Comparison of ENCODE assay signal across 8 mouse cellular contexts in the genomic region with DNA sequence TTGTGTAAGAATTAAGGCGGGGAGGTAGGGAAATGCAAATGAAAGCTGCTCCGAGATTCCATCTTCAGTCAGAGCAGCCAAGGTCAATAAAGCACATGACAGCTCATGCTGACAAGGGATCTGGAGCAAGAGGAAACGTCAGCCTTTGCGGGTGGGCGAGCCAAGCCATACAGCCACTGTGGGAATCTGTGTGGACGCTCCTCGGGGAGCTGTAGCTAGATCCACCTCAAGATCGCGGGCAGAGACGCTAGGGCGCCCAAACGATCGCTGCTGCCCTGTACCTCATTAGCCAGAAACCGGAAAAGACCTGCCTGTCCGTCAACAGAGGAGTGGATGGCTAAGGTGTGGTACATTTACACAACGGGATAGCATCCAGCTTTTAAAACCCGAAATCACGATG. TPM values are rescaled to one million over a fixed set of nuclear protein-coding genes. Genes with fewer than 3 reads are reported as not detected.
DNase-seq lines count a peak whose midpoint lies in the region; ATAC-seq and TF ChIP-seq lines count a peak whose summit lies in the region.

No protein-coding gene starts in this region.

- WGBS in lung, embryonic 16.5 days = 3% methylated on average over 18 of the region's 18 CpGs
- WGBS in intestine, postnatal 0 days = 2% methylated on average over 18 of the region's 18 CpGs

- H3K9ac ChIP-seq in lung, embryonic 16.5 days (ENCODE audit: low read length) = peak overlapping the region; percentile 44
- H3K9ac ChIP-seq in intestine, postnatal 0 days (ENCODE audit: low read depth, low read length) = no peak overlapping the region

- H3K27ac ChIP-seq in lung, embryonic 16.5 days (ENCODE audit: low read length) = no peak overlapping the region
- H3K27ac ChIP-seq in intestine, postnatal 0 days (ENCODE audit: low read depth, low read length) = no peak overlapping the region

- H3K4me1 ChIP-seq in lung, embryonic 16.5 days (replicated peaks; ENCODE audit: control insufficient read depth, insufficient read depth, low read length) = peaks cover 14% of the 10 kb centered on the region
- no peaks in the 10 kb centered on the region for H3K4me1 ChIP-seq in intestine, postnatal 0 days (replicated peaks; ENCODE audit: control insufficient read depth, insufficient read depth, low read length)

- no peaks in the 10 kb centered on the region for H3K9me3 ChIP-seq in lung, embryonic 16.5 days (ENCODE audit: control insufficient read depth, low read length)
- no peaks in the 10 kb centered on the region for H3K9me3 ChIP-seq in intestine, postnatal 0 days (ENCODE audit: control insufficient read depth)

- peak overlapping the region; percentile 75 for H3K4me2 ChIP-seq in lung, embryonic 16.5 days (ENCODE audit: low read depth, low read length)
- H3K4me2 ChIP-seq in intestine, postnatal 0 days (replicated peaks; ENCODE audit: low read depth) = peak overlapping the region; percentile 65

- DNase-seq in lung, postnatal 25 days (ENCODE audit: low spot score) = no peak
- DNase-seq in fibroblast of lung, adult 2 months (ENCODE audit: low read depth) = peak; percentile 48
- DNase-seq in B cell, adult 2 months = no peak
- no peak for DNase-seq in spleen, adult 18-20 months
- no peak for DNase-seq in ovary, postnatal 10 days (ENCODE audit: low spot score)

- H3K4me3 ChIP-seq in lung, embryonic 16.5 days (ENCODE audit: low read length) = peak overlapping the region; percentile 37
- peak overlapping the region; percentile 31 for H3K4me3 ChIP-seq in intestine, postnatal 0 days (ENCODE audit: low read depth, low read length)

- H3K36me3 ChIP-seq in lung, embryonic 16.5 days (ENCODE audit: control insufficient read depth, insufficient read depth, low read length) = no peaks in the 10 kb centered on the region
- no peaks in the 10 kb centered on the region for H3K36me3 ChIP-seq in intestine, postnatal 0 days (ENCODE audit: control insufficient read depth, insufficient read depth)

- ATAC-seq in lung, embryonic 16.5 days (ENCODE audit: low read depth) = no peak
- no peak; the same call in 1 of the 2 replicates for ATAC-seq in intestine, postnatal 0 days
- peak; percentile 20 for ATAC-seq in megakaryocyte progenitor cell, adult 5-6 weeks (replicated peaks; ENCODE audit: poor library complexity)

- no peak for TF ChIP-seq CTCF in intestine, postnatal 0 days (IDR thresholded peaks at IDR 0.05; ENCODE audit: low read depth)

- H3K27me3 ChIP-seq in lung, embryonic 16.5 days (ENCODE audit: control insufficient read depth, insufficient read depth, low read depth, low read length) = 0 out of 2 replicates have a peak, but pooled peaks cover 4% of the 10 kb centered on the region
- H3K27me3 ChIP-seq in intestine, postnatal 0 days (replicated peaks; ENCODE audit: control insufficient read depth, insufficient read depth, low read length) = no peaks in the 10 kb centered on the region

RNA-seq across cellular contexts. Expression of a gene that starts 7.4 kb away (rescaled TPM):
- 2.2 and 2.5 TPM in 2 replicates for polyA plus RNA-seq in lung, embryonic 16.5 days (2015; fragmentation: Nextera tagmentation; extraction: Ambion mirVana)
- polyA plus RNA-seq in intestine, postnatal 0 days (2015; fragmentation: Nextera tagmentation; extraction: Ambion mirVana) = 1.4 and 1.6 TPM in 2 replicates
- 38.3 and 41.5 TPM in 2 replicates for total RNA-seq in megakaryocyte progenitor cell, adult 5-6 weeks (2015)
- total RNA-seq in megakaryocyte progenitor cell, adult 5-6 weeks (2017) = 33.7 and 37.0 TPM in 2 replicates
